Mouse (Mus musculus): ENCODE measurements around the gene Chrdl1.

DNA sequence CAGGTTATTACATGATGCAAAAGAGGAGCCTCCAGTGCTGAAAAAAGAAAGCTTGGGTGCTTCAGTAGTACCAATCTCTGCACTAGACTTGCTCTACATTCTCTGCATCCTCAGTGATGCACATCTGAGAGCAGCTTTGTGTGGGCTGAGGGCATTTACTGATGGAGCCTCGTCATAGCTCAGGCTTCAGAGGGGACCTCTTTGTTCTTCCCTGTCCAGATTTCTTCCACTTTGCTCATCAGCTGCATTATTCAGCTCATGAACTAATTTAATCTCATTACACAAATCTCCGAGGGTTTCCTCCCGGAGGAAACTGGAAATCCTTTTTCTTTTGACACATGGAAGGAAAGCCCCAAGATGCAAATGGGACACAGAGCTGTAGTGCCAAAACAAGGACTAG, 56.5 kb downstream of the Chrdl1 start:
- TF ChIP-seq CTCF (IDR thresholded peaks at IDR 0.05; ENCODE audit: extremely low read depth, insufficient read depth, low read length): no peak
- no peak for TF ChIP-seq POLR2A (IDR thresholded peaks at IDR 0.05; ENCODE audit: extremely low read depth, insufficient read depth, low read length)
